Mouse (Mus musculus) ZHBTc4 (cell line): ENCODE measurements around the gene Unc119b.
"Not testable (repeated sequence)": the region's sequence is repeated elsewhere in the genome, so short reads cannot be mapped to it uniquely, and the experiment has no call there.

Source experiments
- DNase-seq: peaks from one replicate; pipeline ENCODE4 v3.0.0-alpha.2; 2011; ENCODE audit warnings: low read depth, low spot score

Unc119b gene

DNA sequence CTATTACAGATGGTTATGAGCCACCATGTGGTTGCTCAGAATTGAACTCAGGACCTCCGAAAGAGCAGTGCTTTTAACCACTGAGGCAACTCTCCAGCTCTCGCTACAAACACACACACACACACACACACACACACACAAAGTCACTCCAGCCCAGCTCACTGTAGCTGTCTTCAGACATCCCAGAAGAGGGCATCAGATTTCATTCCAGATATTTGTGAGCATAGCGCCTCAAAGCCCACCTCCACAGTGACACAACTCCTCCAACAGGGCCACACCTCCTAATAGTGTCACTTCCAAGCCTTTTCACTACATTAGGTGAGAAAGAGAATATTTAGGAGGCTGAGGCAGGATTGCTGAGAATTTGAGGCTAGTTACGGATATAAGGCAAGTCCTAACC lies 4.3 kb upstream of the Unc119b start:
- no peak for DNase-seq

DNA sequence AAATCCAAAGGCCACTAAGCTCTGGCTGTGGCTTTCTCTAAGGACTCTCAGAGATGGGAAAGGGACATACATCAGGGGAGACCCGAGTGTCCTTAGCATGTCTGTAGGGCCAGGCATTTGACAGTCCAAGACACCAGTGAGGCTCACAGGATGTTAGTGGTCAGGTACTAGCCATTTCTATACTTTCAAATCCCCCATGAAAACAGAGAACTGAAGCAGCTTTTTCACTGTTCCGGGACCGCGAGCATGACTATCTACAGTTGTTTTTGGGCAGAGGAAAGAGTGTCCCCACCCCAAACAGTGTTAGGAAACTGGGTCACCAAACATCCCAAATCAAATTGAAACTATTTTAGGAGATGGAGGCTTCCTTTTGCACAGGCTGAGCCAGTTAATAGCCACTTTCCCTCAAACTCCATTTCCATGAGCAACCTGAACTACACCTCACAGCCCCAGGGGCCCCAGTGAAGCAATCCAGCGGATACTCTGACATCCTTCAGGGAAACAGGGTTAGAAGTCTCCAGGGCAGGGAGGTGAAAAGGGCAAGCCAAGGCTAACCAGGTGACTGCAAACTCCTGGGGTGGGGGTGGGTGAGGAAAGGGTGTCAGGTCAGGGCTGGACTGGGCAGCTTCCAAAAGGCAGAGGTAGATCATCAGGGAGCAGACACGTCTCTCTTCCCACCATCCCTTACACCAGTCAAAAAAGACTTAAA lies 1.3 kb downstream of the Unc119b start:
- DNase-seq: no peak

GRCm38 (mm10) chr5:115132465-115132864 lies 2.3 kb downstream of the Unc119b start:
- DNase-seq: no peak

DNA sequence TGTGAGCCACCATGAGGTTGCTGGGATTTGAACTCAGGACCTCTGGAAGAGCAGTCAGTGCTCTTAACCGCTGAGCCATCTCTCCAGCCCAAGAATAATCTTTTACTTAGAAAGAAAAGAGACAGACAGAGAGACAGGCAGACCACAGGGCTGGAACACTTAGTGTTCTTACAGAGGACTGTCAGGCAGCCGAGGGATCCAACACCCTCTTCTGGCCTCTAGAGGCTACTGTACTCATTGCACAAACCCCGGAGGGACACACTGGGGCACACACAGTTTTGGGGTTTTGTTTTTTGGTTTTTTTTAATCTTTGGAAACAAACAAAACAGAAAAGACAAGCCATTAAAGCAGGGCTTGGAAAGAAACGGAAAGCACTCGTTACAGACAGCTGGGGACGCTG lies 5.4 kb downstream of the Unc119b start:
- no peak for DNase-seq

- DNase-seq: no peak
Observed at GRCm38 (mm10) chr5:115127421-115128179, 7.2 kb downstream of the Unc119b start.

DNA sequence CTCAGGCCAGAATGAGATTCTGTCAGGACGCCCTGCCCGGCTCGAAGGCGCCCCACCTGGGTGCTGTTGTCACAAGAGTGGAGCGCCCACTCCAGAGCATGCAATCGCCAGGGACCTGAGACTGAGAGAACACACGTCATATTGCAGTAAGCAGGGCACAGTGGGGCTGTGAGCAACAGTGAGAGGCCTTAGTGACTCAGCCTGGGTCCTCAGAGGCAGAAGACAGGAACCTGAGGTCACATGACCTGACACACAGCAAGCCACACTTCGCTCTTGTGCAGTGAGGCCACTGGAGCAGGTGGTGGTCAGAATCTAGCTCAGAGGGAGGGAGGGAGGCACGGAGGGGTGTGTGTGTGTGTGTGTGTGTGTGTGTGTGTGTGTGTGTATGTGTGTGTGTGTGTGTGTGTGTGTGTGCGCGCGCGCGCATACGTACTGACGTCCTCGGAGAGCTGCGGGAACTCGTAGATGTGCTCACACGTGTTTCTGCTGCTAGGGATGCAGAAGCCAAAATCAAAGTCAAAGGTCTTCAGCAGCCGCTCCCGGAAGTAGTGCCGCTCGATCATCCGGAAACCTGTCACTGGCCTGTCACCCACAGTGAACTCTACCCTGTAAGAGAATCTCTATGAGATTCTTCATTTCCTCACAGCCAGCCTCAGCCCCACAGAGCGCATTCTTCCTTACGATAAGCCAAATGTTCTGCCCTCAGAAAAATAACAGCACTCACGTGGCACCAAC lies 8.0 kb downstream of the Unc119b start:
- no peak for DNase-seq

DNA sequence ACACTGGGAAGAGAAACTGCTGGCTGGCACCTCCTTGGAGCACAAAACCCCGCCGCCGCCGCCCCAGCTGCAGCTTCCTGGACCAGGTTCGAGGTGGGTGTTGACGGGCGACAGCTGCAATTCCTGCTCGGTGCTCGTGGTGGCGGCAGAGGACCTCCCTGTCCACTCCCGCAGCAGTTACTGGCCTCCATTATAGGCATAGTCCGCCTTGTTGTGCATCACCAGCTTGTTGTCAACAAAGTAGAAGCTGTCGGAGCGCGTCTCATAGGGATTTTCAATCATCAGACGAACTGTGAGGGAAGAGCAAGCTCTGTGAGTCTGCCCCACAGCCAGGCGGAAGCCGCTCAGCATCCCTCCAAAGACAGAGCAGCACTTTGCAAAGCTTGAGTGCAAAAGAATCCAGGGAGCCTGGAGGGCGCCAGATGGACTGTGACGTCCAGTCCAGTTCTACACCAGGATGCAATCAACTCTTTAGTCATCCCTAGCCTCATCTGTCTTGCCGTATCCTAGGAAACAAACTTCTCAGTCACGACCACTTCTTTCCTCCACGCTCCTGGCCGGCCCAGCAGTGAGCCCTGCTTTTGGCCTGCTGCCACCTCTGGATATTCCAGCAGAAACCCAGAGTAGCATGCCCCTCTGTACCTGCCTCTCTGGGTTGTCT lies 9.4 kb downstream of the Unc119b start:
- DNase-seq: peak; percentile 85

DNA sequence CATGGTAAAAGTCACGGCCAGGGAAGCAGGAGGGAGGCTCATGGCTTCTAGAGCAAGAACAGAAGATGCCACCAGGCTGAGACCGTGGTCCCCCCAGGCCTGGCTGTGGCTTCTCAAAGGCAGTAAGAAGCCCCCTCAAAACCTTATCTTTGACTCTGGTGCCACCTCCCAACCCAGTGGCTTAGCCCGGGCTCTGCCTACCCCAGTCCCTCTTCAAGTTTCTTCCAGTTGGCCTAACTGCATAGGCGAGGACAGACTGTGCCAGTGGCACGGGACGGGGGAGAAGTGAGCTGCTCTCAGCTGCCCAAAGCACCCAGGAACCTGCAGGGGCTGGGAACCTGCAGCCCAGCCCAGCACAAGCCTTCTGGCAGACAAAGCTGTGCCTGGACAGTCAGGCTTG lies 10.1 kb downstream of the Unc119b start:
- no peak for DNase-seq

- no peak for DNase-seq
Observed at GRCm38 (mm10) chr5:115120978-115121377, 13.8 kb downstream of the Unc119b start.

DNA sequence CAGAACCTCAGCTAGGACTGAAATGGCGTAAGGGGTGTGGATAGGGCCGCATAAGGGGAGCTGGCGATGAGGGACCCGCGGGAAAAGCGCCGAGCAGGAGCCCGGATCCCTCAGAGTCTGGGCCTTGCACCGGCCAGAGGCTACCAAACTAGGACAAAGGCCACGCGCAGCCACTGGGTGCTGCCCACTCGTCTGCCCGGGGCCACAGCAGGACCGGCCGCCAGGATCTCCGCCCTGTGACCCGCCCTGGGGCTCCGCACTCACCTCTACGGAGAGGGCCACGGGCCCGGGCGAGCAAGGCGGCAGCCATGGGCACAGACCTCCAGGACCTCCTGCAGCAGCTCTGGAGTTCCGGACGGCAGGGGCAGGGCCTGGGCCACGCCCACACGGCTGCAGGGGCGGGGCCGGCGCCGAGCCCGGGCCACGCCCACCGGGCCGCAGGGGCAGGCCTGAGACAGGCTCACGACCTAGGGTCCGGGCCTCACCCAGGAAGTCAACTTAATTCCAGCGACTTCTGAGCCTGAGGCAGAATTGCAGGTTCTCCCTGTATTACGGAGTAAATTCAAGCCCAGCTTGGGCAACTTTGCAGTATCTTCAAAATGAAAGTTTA lies 15.7 kb downstream of the Unc119b start, which contains the start of gene Acads:
TSS of gene Acads (minus strand) at position 386 of the 610 bp plus-strand sequence.
- DNase-seq: peak; percentile 89

DNA sequence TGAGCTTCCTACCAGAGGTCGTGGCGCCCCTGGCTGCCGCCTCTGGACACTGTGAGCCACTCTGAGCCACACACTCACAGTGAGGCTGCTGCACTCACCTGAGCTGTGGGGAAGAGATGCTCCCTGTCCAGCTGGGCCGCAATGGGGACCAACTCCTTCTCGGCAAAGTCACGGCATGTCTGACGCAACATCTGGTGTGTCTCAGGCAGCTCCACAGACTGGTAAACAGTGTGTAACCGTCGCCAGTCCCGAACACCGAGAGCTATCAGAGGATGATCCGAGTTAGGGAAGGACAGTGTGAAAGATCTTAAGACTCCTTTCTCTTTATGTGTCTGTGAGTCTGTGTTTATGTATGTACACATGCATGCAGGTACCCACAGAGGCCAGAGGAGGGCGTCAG lies 17.3 kb downstream of the Unc119b start:
- DNase-seq: no peak

- DNase-seq: peak; percentile 70
Observed at GRCm38 (mm10) chr5:115116426-115116825, 18.3 kb downstream of the Unc119b start.

DNA sequence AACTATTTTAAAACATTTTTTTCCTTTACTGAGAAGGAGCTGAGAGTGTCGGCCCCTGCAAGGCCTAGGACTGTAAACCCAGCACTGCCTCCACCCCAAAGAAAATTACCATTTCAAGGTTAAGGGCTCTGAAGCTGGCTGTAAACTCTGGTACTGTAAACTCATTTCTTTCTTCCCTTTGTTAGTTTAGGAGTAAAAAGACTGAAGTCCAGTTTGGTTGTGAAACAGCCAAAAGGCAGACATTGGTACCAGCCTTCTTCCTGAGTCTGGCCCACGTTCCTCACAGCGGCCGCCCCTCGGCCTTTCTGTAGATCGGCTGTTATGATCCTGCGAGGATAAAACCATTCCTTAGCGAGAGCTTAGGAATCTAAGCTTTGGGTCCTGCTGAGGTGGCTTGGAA lies 20.3 kb downstream of the Unc119b start:
- no peak for DNase-seq

- no peak for DNase-seq
Observed at GRCm38 (mm10) chr5:115113244-115113643, 21.5 kb downstream of the Unc119b start.

GRCm38 (mm10) chr5:115111156-115111555 lies 23.6 kb downstream of the Unc119b start:
- DNase-seq: no peak

DNA sequence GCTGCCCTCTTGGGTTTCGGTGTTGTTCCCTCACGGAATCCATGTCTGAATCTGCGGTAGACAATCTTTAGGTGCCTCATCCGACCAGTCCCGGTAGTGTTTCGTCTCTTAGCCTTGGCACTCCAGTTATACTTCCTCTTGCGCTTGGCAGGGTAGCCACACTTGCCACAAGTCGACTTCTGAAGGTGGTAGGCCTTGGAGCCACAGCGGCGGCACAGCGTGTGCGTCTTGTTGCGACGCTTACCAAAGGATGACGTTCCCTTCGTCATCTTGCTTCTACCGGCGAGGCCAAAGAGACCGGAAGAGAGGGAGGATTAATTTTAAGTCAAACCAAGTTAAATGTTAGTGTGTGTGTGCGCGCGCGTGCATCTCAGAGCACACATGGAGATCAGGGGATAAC lies 31.5 kb downstream of the Unc119b start:
- DNase-seq: not testable (repeated sequence)

- no peak for DNase-seq
Observed at GRCm38 (mm10) chr5:115102231-115102630, 32.5 kb downstream of the Unc119b start.

- no peak for DNase-seq
Observed at GRCm38 (mm10) chr5:115100473-115100872, 34.3 kb downstream of the Unc119b start.

DNA sequence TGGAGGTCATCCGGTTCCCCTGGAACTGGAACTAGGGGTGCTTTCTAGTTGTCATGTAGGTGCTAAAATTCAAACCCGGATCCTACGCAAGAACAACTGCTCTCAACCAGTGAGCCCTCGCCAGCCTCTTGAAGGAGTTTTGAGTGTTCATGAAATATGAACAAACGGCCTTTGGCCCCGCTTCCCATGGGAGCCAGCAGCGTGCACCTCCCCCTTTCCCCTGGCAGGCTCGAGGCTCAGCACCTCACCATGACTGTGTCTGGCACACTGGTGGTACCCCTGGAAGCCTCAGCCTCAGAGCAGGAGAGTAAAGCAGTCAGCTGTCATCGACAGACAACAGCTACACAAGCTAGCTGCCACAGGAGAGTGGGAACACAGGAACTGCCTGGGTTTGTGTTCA lies 34.8 kb downstream of the Unc119b start:
- no peak for DNase-seq

- no peak for DNase-seq
Observed at GRCm38 (mm10) chr5:115099530-115099929, 35.2 kb downstream of the Unc119b start.

- DNase-seq: no peak
Observed at GRCm38 (mm10) chr5:115098195-115098594, 36.6 kb downstream of the Unc119b start, which contains the start of gene Gm10401. Gene Gm10401 (minus strand): TSS chr5:115098295.
